Mouse (Mus musculus) kidney, postnatal 14 days (tissue): ENCODE data around the gene Slco6d1.
"Not testable (repeated sequence)": the region's sequence is repeated elsewhere in the genome, so short reads cannot be mapped to it uniquely, and the experiment has no call there.

Source experiments
- DNase-seq: peaks from one replicate; pipeline ENCODE4 v3.0.0; 2022; ENCODE audit warnings: mixed read lengths

The Slco6d1 gene

DNA sequence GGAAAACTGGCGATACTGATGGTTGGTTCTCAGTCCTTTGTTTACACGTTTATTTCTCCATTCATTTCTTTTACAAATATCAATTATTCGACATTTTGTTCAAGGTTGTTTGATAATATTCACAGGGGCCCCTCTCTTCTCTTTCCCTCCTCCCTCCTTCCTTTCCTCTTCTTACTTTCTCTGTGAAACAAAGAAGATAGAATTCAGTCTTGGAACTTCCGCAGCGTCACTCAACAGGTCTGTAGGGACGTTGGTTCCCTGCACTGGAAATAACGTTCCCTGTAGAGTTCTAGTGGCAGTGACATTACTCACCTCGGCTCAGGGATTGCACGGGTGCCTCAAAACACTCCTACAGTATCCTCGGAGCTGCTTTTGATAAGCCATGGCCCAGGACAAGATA, at the start of gene Slco6d1:
Gene Slco6d1 (plus strand): TSS at position 301 of the 400 bp plus-strand sequence.
- no peak for DNase-seq

- no peak for DNase-seq
Observed at GRCm38 (mm10) chr1:98392001-98392400, 28.9 kb upstream of the Slco6d1 start.

DNA sequence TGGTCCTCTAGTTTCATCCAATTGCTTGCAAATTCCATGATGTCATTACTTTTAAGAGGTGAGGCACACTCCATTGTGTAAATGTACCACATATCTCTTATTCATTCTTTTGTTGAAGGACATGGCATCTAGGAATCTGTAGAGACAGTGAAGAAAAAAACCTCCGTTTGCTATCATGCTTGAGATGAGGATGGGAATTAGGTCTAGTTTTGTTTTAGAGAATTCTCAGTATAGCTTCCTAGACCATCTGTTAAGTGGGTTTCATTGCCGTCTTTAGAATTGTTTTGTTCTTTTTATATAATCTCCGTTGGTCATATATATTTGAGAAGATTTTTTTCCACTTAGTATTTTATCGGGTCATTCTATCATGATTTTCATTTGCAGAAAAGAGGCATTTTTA, 27.0 kb downstream of the Slco6d1 start:
- DNase-seq = no peak

GRCm38 (mm10) chr1:98459224-98459623, 38.3 kb downstream of the Slco6d1 start:
- not testable (repeated sequence) for DNase-seq

GRCm38 (mm10) chr1:98476381-98476780, 55.5 kb downstream of the Slco6d1 start:
- DNase-seq = not testable (repeated sequence)

GRCm38 (mm10) chr1:98479243-98479642, 58.3 kb downstream of the Slco6d1 start:
- no peak for DNase-seq

- no peak for DNase-seq
Observed at GRCm38 (mm10) chr1:98505982-98506381, 85.1 kb downstream of the Slco6d1 start.

DNA sequence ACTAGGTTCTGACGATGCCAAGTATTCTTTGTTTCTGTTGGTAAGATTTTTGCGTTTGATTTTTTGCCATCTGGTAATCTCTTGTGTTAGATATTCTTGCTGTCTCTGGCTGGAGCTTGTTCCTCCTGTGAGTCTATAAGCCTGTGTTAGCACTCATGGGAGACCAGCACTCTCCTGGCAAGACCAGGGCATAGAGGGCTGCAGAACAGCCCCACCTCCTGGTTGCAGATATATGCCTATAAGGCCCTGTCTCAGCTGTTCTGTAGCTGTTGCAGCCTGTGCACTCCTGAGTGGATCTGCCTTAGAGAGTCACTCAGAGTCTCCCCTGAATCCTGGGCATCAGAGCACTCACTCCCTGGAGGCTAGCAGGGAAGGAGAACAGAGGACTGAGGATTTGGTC, 102.1 kb downstream of the Slco6d1 start:
- DNase-seq = no peak

DNA sequence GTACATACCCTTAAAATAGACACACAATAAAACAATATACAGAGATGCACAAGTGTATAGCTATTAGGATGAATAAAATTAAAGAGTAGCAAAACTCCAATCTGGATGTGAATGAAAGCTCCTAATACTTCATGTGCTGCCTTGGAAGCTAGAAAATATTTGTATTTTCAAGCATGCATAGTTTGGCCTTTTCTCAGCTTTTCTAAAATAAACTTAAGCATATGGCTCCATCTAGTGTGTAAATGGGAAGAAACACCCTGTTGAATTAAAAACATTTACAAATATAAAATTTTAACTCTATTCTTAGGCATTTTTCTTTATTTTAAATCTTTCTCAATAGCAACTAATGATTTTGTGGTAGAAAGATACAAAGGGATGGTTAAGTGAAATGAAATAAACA, 102.6 kb downstream of the Slco6d1 start:
- no peak for DNase-seq

- DNase-seq = not testable (repeated sequence)
Observed at GRCm38 (mm10) chr1:98528368-98528767, 107.4 kb downstream of the Slco6d1 start.

DNA sequence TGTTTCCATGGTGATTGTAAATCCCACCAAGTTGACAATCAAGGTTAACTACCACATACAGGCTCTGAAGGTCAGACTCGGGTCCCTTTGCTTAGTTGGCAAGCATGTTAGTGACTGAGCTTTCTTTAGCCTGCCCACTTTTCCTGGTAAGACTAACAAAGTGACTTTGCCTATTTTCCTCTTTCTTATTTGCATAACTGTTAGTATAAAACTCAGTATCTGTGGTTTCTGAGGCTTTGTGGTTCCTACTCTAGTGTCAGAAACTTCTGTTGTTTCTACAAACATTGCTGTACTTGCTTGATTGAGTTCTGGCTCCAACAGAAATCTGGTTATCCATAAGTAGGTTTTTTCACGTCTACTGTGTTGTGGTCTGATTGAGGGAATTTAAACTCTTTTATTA, 124.4 kb downstream of the Slco6d1 start:
- DNase-seq = no peak

GRCm38 (mm10) chr1:98554388-98554787, 133.5 kb downstream of the Slco6d1 start:
- DNase-seq = no peak

- DNase-seq = no peak
Observed at GRCm38 (mm10) chr1:98565701-98566100, 144.8 kb downstream of the Slco6d1 start.
